Mouse (Mus musculus) forebrain, embryonic 14.5 days (tissue): ENCODE measurements around the gene Fam71b. TPM values are rescaled to one million over a fixed set of nuclear protein-coding genes. Genes with fewer than 3 reads are reported as not detected.

Experiments used
- ATAC-seq: fragments of 200-750 bp; cut with Nextera tagmentation; 2 replicates; pipeline ENCODE4 v1.8.0; 2017; ENCODE audit warnings: mild to moderate bottlenecking, moderate library complexity
- DNase-seq: peaks from one replicate; pipeline ENCODE4 v3.0.0-alpha.2; 2015; ENCODE audit warnings: low spot score
- H3K27ac ChIP-seq: fragments of 300-500 bp; sonication (generic); 2 replicates; pipeline ENCODE4 v1.5.1; 2014; ENCODE audit warnings: low read depth, mild to moderate bottlenecking, control low read depth, low read length, moderate library complexity
- H3K27me3 ChIP-seq: fragments of 300-500 bp; sonication (generic); replicated peaks from 2 replicates; pipeline ENCODE4 v1.6.1; 2014; ENCODE audit warnings: low read length, control low read depth, mixed read lengths; ENCODE audit not compliant: control insufficient read depth, insufficient read depth
- H3K36me3 ChIP-seq: fragments of 300-500 bp; sonication (generic); 2 replicates; pipeline ENCODE4 v1.6.1; 2014; ENCODE audit warnings: low read length, control low read depth; ENCODE audit not compliant: control insufficient read depth, insufficient read depth
- H3K4me1 ChIP-seq: fragments of 300-500 bp; sonication (generic); 2 replicates; pipeline ENCODE4 v1.6.1; 2014; ENCODE audit warnings: antibody characterized with exemption, low read length, control low read depth; ENCODE audit not compliant: control insufficient read depth, insufficient read depth
- H3K4me2 ChIP-seq: fragments of 300-500 bp; sonication (generic); 2 replicates; pipeline ENCODE4 v1.6.1; 2014; ENCODE audit warnings: mild to moderate bottlenecking, control low read depth, low read length
- H3K4me3 ChIP-seq: fragments of 300-500 bp; sonication (generic); 2 replicates; pipeline ENCODE4 v1.5.1; 2014; ENCODE audit warnings: low read depth, low read length, control low read depth
- H3K9ac ChIP-seq: fragments of 300-500 bp; sonication (generic); 2 replicates; pipeline ENCODE4 v1.6.1; 2014; ENCODE audit warnings: mild to moderate bottlenecking, low read length, control low read depth, moderate library complexity
- H3K9me3 ChIP-seq: fragments of 300-500 bp; sonication (generic); replicated peaks from 2 replicates; pipeline ENCODE4 v1.6.1; 2016; ENCODE audit warnings: low read length, control low read depth, mixed read lengths; ENCODE audit not compliant: control insufficient read depth
- WGBS: fragments of 180-500 bp; shearing (Covaris S2); extraction: QIAGEN DNeasy Blood & Tissue Kit; methylation state at CpG from one replicate; pipeline ENCODE4 v1.1.7; 2014; 5-methylcytosine and 5-hydroxymethylcytosine counted together
- polyA plus RNA-seq: library from polyadenylated mRNA; unstranded; fragments of >200 nt; fragmentation: Nextera tagmentation; extraction: Ambion mirVana; gene quantifications from 2 replicates; pipeline ENCODE4 v1.2.1, GENCODE M21; 2014

The Fam71b gene
- polyA plus RNA-seq, 1 experiment from 2014 or later: not detected

GRCm38 (mm10) chr11:46447644-46448484, 51.5 kb downstream of the Fam71b start:
- Histone ChIP-seq H3K9me3 (no peaks in the 10 kb centered on the region), H3K4me2 (no peak overlapping the region), H3K4me3 (no peak overlapping the region), H3K27me3 (no peaks in the 10 kb centered on the region), H3K36me3 (0 out of 2 replicates have a peak, but pooled peaks cover 9% of the 10 kb centered on the region), H3K27ac (no peak overlapping the region), H3K9ac (no peak overlapping the region), H3K4me1 (no peaks in the 10 kb centered on the region)
- WGBS: 74% methylated on average over 13 of the region's 13 CpGs
- no peak for DNase-seq
- ATAC-seq: no peak

- ATAC-seq (no peak), DNase-seq (no peak)
- 87% methylated on average over 11 of the region's 11 CpGs for WGBS
- Histone ChIP-seq H3K4me1 (no peaks in the 10 kb centered on the region), H3K9ac (no peak overlapping the region), H3K9me3 (no peaks in the 10 kb centered on the region), H3K4me2 (no peak overlapping the region), H3K4me3 (no peak overlapping the region), H3K27ac (no peak overlapping the region), H3K36me3 (0 out of 2 replicates have a peak, but pooled peaks cover 3% of the 10 kb centered on the region), H3K27me3 (no peaks in the 10 kb centered on the region)
Observed at GRCm38 (mm10) chr11:46449461-46450080, 53.2 kb downstream of the Fam71b start.

- Histone ChIP-seq H3K27ac (no peak within 1 kb of the TSS), H3K9ac (no peak within 1 kb of the TSS), H3K9me3 (no peaks in the 10 kb centered on the region), H3K27me3 (no peaks in the 10 kb centered on the region), H3K36me3 (no peaks in the 10 kb centered on the region), H3K4me3 (no peak within 1 kb of the TSS), H3K4me2 (no peak within 1 kb of the TSS), H3K4me1 (no peaks in the 10 kb centered on the region)
- DNase-seq (no peak), ATAC-seq (no peak)
- 86% methylated on average over 6 of the region's 6 CpGs for WGBS
Observed at GRCm38 (mm10) chr11:46454453-46455045, 58.2 kb downstream of the Fam71b start, which contains the start of gene Havcr2. Gene Havcr2 (plus strand): TSS chr11:46454935.

Other genes starting within 250 kb of the Fam71b start
- 0.10 and 0.25 TPM in 2 replicates for gene Nipal4, start 230.1 kb upstream of the Fam71b start, polyA plus RNA-seq
- gene Fndc9, start 161.0 kb upstream of the Fam71b start, polyA plus RNA-seq: 5.1 and 5.9 TPM in 2 replicates
- 57.8 and 78.9 TPM in 2 replicates for gene Cyfip2, start 83.7 kb upstream of the Fam71b start, polyA plus RNA-seq
- 0.07 TPM in 1 of 2 replicates, not detected in the other for gene Itk, start 7.0 kb upstream of the Fam71b start, polyA plus RNA-seq
- 92.3 and 93.0 TPM in 2 replicates for gene Med7, start 40.4 kb downstream of the Fam71b start, polyA plus RNA-seq
- gene Havcr2, start 58.4 kb downstream of the Fam71b start, polyA plus RNA-seq: 0.11 TPM in 1 of 2 replicates, not detected in the other
- gene Gm12169, start 127.7 kb downstream of the Fam71b start, polyA plus RNA-seq: not detected in 2 replicates
- not detected in 2 replicates for gene BC053393, start 175.0 kb downstream of the Fam71b start, polyA plus RNA-seq
- gene Dppa1, start 232.7 kb downstream of the Fam71b start, polyA plus RNA-seq: not detected in 2 replicates